Mouse (Mus musculus) CH12.LX (cell line): ENCODE results near the gene Gdf1. TPM values are rescaled to one million over a fixed set of nuclear protein-coding genes. Genes with fewer than 3 reads are reported as not detected.
A peak's percentile ranks its signal among the peaks of the same experiment; 100 is the strongest.

Experiments used
- DNase-seq: peaks from one replicate; pipeline ENCODE4 v3.0.0-alpha.2; 2013; ENCODE audit errors: extremely low read depth
- H3K27ac ChIP-seq: 2 replicates; pipeline ENCODE4 v1.5.1; 2012; ENCODE audit warnings: low read depth, mild to moderate bottlenecking, control low read depth, moderate library complexity; ENCODE audit not compliant: insufficient read depth
- H3K27me3 ChIP-seq: replicated peaks from 2 replicates; pipeline ENCODE3; 2012; ENCODE audit warnings: inconsistent platforms
- H3K36me3 ChIP-seq, 2 experiments: replicated peaks in 1 of 2; 2 replicates each; pipeline versions ENCODE3 to v1.6.1; 2012; ENCODE audit warnings: inconsistent platforms in 1 of 2, low read length in 1 of 2, mild to moderate bottlenecking in 1 of 2, mixed read lengths in 1 of 2, moderate library complexity in 1 of 2; ENCODE audit not compliant: control insufficient read depth in 1 of 2, insufficient read depth in 1 of 2
- H3K4me1 ChIP-seq, 2 experiments: 2 replicates each; pipeline ENCODE4 v1.6.1; 2012; ENCODE audit warnings: inconsistent platforms in 1 of 2, moderate library complexity in 1 of 2; ENCODE audit not compliant: insufficient read depth in 2 of 2, control insufficient read depth in 1 of 2
- H3K4me2 ChIP-seq: 2 replicates; pipeline ENCODE4 v1.6.1; 2012; ENCODE audit warnings: low read depth, mild to moderate bottlenecking, control low read depth; ENCODE audit not compliant: poor library complexity, insufficient read depth, severe bottlenecking
- H3K4me3 ChIP-seq, 3 experiments: fragments of 150-350 bp in 1 of 3; sonication (generic) in 1 of 3; replicated peaks in 1 of 3; 2 replicates each; pipeline versions ENCODE3 to v1.5.1; 2011 to 2012; ENCODE audit warnings: low read depth in 2 of 3, low read length in 2 of 3, mild to moderate bottlenecking in 2 of 3, moderate library complexity in 2 of 3, control low read depth in 1 of 3, improper control_type of control experiment in 1 of 3, inconsistent platforms in 1 of 3, mixed read lengths in 1 of 3; ENCODE audit not compliant: poor library complexity in 1 of 3
- H3K79me2 ChIP-seq: replicated peaks from 2 replicates; pipeline ENCODE4 v1.6.1; 2012; ENCODE audit warnings: mild to moderate bottlenecking, moderate library complexity; ENCODE audit not compliant: control insufficient read depth, poor library complexity, insufficient read depth, severe bottlenecking; ENCODE audit errors: extremely low read depth
- H3K9ac ChIP-seq: 2 replicates; pipeline ENCODE4 v1.6.1; 2012; ENCODE audit warnings: low read depth, mild to moderate bottlenecking, control low read depth, moderate library complexity; ENCODE audit not compliant: insufficient read depth
- H3K9me3 ChIP-seq: replicated peaks from 2 replicates; pipeline ENCODE3; 2012; ENCODE audit warnings: low read length, inconsistent platforms, mixed read lengths
- CHD1 ChIP-seq: IDR thresholded peaks from 2 replicates; pipeline ENCODE4 v1.6.1; 2012; ENCODE audit warnings: low read depth, low read length, improper control_type of control experiment, inconsistent platforms
- CHD2 ChIP-seq: IDR thresholded peaks from 2 replicates; pipeline ENCODE4 v1.6.1; 2011; ENCODE audit warnings: low read length, improper control_type of control experiment
- EP300 ChIP-seq: IDR thresholded peaks from 2 replicates; pipeline ENCODE4 v1.6.1; 2011; ENCODE audit warnings: low read length, improper control_type of control experiment
- ETS1 ChIP-seq: conservative IDR thresholded peaks from 2 replicates; pipeline ENCODE4 v1.6.1; 2012; ENCODE audit warnings: low read depth, mild to moderate bottlenecking, inconsistent platforms, low read length, improper control_type of control experiment, moderate library complexity
- GABPA ChIP-seq: IDR thresholded peaks from 2 replicates; pipeline ENCODE4 v1.6.1; 2012; ENCODE audit warnings: low read depth, low read length, improper control_type of control experiment, inconsistent platforms; ENCODE audit not compliant: insufficient replicate concordance
- HCFC1 ChIP-seq: IDR thresholded peaks from 2 replicates; pipeline ENCODE4 v1.6.1; 2012; ENCODE audit warnings: low read depth, mild to moderate bottlenecking, inconsistent platforms, low read length, improper control_type of control experiment
- JUN ChIP-seq: IDR thresholded peaks from 2 replicates; pipeline ENCODE4 v1.6.1; 2011; ENCODE audit warnings: low read depth, mild to moderate bottlenecking, low read length, improper control_type of control experiment, moderate library complexity; ENCODE audit not compliant: insufficient read depth
- JUND ChIP-seq: conservative IDR thresholded peaks from 2 replicates; pipeline ENCODE4 v1.6.1; 2011; ENCODE audit warnings: low read depth, low read length, improper control_type of control experiment
- MAFK ChIP-seq: IDR thresholded peaks from 2 replicates; pipeline ENCODE4 v1.6.1; 2011; ENCODE audit warnings: low read length, improper control_type of control experiment; ENCODE audit not compliant: insufficient replicate concordance
- MAZ ChIP-seq: IDR thresholded peaks from 2 replicates; pipeline ENCODE4 v1.6.1; 2012; ENCODE audit warnings: low read depth, mild to moderate bottlenecking, inconsistent platforms, low read length, improper control_type of control experiment, moderate library complexity
- MXI1 ChIP-seq: IDR thresholded peaks from 2 replicates; pipeline ENCODE4 v1.6.1; 2011; ENCODE audit warnings: mild to moderate bottlenecking, low read depth, low read length, improper control_type of control experiment
- NELFE ChIP-seq: IDR thresholded peaks from 2 replicates; pipeline ENCODE4 v1.6.1; 2011; ENCODE audit warnings: low read depth, low read length, improper control_type of control experiment
- PAX5 ChIP-seq: IDR thresholded peaks from 2 replicates; pipeline ENCODE4 v1.6.1; 2012; ENCODE audit warnings: low read length, inconsistent platforms, mixed read lengths
- POLR2A ChIP-seq: IDR thresholded peaks from 2 replicates; pipeline ENCODE4 v1.6.1; 2011; ENCODE audit warnings: low read depth, mild to moderate bottlenecking, improper control_type of control experiment, low read length
- POLR2AphosphoS2 ChIP-seq: IDR thresholded peaks from 2 replicates; pipeline ENCODE4 v1.6.1; 2011; ENCODE audit warnings: low read depth, low read length, improper control_type of control experiment
- RCOR1 ChIP-seq: conservative IDR thresholded peaks from 2 replicates; pipeline ENCODE4 v1.6.1; 2012; ENCODE audit warnings: low read depth, mild to moderate bottlenecking, inconsistent platforms, low read length, improper control_type of control experiment
- SIN3A ChIP-seq: IDR thresholded peaks from 2 replicates; pipeline ENCODE4 v1.6.1; 2012; ENCODE audit warnings: low read length, improper control_type of control experiment, inconsistent platforms
- SMC3 ChIP-seq: IDR thresholded peaks from 2 replicates; pipeline ENCODE4 v1.6.1; 2011; ENCODE audit warnings: low read depth, low read length, improper control_type of control experiment
- TBP ChIP-seq: conservative IDR thresholded peaks from 2 replicates; pipeline ENCODE4 v1.6.1; 2011; ENCODE audit warnings: low read depth, low read length, improper control_type of control experiment
- TCF12 ChIP-seq: IDR thresholded peaks from 2 replicates; pipeline ENCODE4 v1.6.1; 2014; ENCODE audit warnings: low read depth, mild to moderate bottlenecking, inconsistent platforms, low read length, improper control_type of control experiment
- UBTF ChIP-seq: IDR thresholded peaks from 2 replicates; pipeline ENCODE4 v1.6.1; 2012; ENCODE audit warnings: low read depth, mild to moderate bottlenecking, inconsistent platforms, low read length, improper control_type of control experiment, moderate library complexity
- USF2 ChIP-seq: conservative IDR thresholded peaks from 2 replicates; pipeline ENCODE4 v1.6.1; 2011; ENCODE audit warnings: low read depth, low read length, improper control_type of control experiment
- ZNF384 ChIP-seq: IDR thresholded peaks from 2 replicates; pipeline ENCODE4 v1.6.1; 2012; ENCODE audit warnings: low read depth, low read length, improper control_type of control experiment, inconsistent platforms
- dilution Hi-C: fragments of 300-500 bp; cut with MboI; formaldehyde crosslinking; loops from 2 replicates; pipeline ENCODE4 v1.14.3; 2020; ENCODE audit warnings: low sequenced_read_pairs; ENCODE audit not compliant: extremely low pct_unique_long_range_greater_than_20kb, extremely low pct_ligation_motif_present
- in situ Hi-C: fragments of 300-500 bp; cut with MboI; formaldehyde crosslinking; loops from 3 replicates; pipeline ENCODE4 v1.14.3; 2019; ENCODE audit warnings: low sequenced_read_pairs, low pct_ligation_motif_present, low pct_unique_long_range_greater_than_20kb, mixed read lengths
- polyA plus RNA-seq: library from polyadenylated mRNA; unstranded; fragments of >175 nt; gene quantifications from 2 replicates; pipeline ENCODE4 v1.2.1, GENCODE M21; 2012; ENCODE audit warnings: low read depth; ENCODE audit not compliant: insufficient read length
- total RNA-seq, 2 experiments: library from RNA; depleted of rRNA; stranded (reverse); fragments of 300-350 nt in 1 of 2; fragments of >200 nt in 1 of 2; gene quantifications; 2 replicates each; pipeline ENCODE4 v1.2.3; 2012 to 2014

Gdf1 gene
- total and polyA plus RNA-seq, 3 experiments = 0.17 TPM; not detected in 2

- dilution Hi-C loops = no loop called here
- peak; percentile 34 for DNase-seq
- Histone ChIP-seq H3K9ac (no peak overlapping the region), H3K27ac (no peak overlapping the region; the same call in 1 of the 2 replicates), H3K4me1 (peaks cover 36 to 58% of the 10 kb centered on the region in 2 experiments), H3K36me3 (peaks cover 43 to 86% of the 10 kb centered on the region in 2 experiments), H3K4me3 (no peak overlapping the region), H3K27me3 (no peaks in the 10 kb centered on the region), H3K9me3 (no peaks in the 10 kb centered on the region), H3K4me2 (no peak overlapping the region), H3K79me2 (peaks cover 88% of the 10 kb centered on the region)
- TF ChIP-seq USF2 (no peak), TCF12 (peak; percentile 29; the same call in 1 of the 2 replicates), HCFC1 (no peak), ETS1 (0 out of 2 replicates have a peak, but pooled peaks have one; percentile 13), UBTF (no peak), SIN3A (0 out of 2 replicates have a peak, but pooled peaks have one; percentile 27), MAFK (peak; percentile 59; the same call in 1 of the 2 replicates), TBP (no peak)
- in situ Hi-C loops = loop anchor here (5.0 kb wide), 1 partner anchor 35 kb away; no protein-coding TSS in a partner anchor
Observed at GRCm38 (mm10) chr8:70347443-70347842, 17.8 kb downstream of the Gdf1 start.

- H3K9me3 ChIP-seq = no peaks in the 10 kb centered on the region
- no peak overlapping the region for H3K9ac ChIP-seq
- TF ChIP-seq TCF12 (no peak), CHD2 (no peak), RCOR1 (no peak), EP300 (no peak), ZNF384 (no peak), POLR2A (no peak), MAZ (no peak), SMC3 (no peak), GABPA (no peak), CHD1 (no peak), PAX5 (no peak), JUN (no peak), MXI1 (no peak), POLR2AphosphoS2 (no peak), TBP (no peak), JUND (no peak), NELFE (no peak)
- H3K4me3 ChIP-seq = no peak overlapping the region
- H3K36me3 ChIP-seq = peaks cover 38 to 81% of the 10 kb centered on the region in 2 experiments
- DNase-seq = no peak
- dilution Hi-C loops = no loop called here
- in situ Hi-C loops = loop anchor here (5.0 kb wide), 1 partner anchor 36 kb away; no protein-coding TSS in a partner anchor
- no peaks in the 10 kb centered on the region for H3K27me3 ChIP-seq
- H3K79me2 ChIP-seq = peaks cover 90% of the 10 kb centered on the region
- peaks cover 36 to 58% of the 10 kb centered on the region in 2 experiments for H3K4me1 ChIP-seq
- no peak overlapping the region for H3K27ac ChIP-seq
- H3K4me2 ChIP-seq = no peak overlapping the region
Observed at GRCm38 (mm10) chr8:70347860-70348420, 18.3 kb downstream of the Gdf1 start.
